Mouse (Mus musculus) kidney, adult 9 months (tissue): Measurements from ENCODE around the gene Fgf6.

Experiments
- DNase-seq: peaks from one replicate; pipeline ENCODE4 v3.0.0; 2022

The Fgf6 gene

DNA sequence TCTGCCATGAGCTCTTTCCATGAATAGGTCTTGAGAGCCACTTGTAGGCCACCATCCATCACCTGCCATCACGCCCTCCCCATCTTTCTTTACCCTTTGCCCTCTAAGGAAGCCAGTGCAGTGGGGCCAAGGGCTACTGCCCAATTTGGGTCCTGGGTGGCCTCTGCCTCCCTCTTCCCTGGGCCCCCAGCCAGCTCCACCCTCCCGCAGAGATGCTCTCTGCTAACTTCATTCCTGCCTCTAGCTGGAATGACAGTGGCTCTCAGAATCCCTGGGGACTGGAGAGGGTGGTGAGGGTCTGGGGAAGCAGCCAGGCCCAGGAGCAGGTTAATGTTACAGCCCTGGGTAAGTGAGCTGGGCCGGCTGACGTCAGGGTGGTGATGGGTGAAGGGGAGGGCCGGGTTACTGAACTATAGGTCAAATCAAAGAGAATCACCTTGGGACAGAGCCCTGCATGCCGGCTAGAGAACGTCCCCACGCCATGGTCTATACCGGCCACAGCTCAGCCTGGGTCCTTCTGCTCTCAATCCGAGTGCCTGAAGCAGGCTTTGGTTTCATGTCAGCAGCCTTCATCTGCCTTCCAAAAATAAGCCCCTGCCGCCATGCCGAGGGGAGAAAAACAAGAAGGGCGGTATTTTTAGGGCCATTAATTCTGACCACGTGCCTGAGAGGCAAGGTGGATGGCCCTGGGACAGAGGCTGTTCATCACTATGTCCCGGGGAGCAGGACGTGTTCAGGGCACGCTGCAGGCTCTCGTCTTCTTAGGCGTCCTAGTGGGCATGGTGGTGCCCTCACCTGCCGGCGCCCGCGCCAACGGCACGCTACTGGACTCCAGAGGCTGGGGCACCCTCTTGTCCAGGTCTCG is at the start of gene Fgf6:
Gene Fgf6, plus strand, starts transcription at position 681 of the 865 bp plus-strand sequence.
- DNase-seq = no peak

DNA sequence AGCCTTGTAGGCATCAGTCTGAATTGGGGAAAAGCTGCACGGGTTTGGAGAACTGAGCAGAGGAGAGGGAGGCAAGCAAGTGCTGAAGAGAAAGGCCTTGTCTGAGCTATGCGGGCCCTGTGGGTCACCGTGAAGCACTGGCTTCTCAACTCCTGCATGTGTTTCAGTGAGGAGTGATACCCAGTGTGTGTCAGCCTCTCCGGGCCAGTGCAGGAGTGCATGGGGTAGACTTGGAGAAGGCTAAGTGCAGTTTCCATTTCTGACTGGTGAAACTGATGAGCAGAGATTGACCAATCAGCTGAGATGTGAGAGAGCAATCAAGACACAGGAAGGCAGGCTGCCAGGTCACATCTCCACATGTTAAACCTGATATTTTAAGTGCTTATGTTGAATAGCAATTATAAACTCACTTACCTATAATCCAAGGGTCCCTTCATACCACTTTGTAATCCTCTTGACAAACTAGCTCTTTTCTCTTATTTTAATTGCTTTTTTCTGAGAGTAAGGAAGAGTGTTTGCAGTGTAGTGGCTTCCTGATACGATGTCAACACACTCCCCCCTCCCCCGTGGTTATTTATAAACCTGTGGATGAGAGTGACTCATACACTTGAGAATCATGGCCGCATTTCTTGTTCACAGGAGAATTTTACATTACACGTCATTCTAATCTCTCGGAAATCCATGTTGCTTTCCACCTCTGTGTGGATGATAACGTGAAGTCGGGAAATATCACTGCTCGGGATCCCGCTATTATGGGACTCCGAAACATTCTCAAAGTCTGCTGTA is 49.0 kb upstream of the Fgf6 start:
- no peak for DNase-seq

- no peak for DNase-seq
Measured at GRCm38 (mm10) chr6:126981539-126982234, 33.7 kb upstream of the Fgf6 start.

- no peak for DNase-seq
Measured at GRCm38 (mm10) chr6:126993676-126994075, 21.7 kb upstream of the Fgf6 start.

- no peak for DNase-seq
Measured at GRCm38 (mm10) chr6:126995494-126995893, 19.9 kb upstream of the Fgf6 start.

- DNase-seq = no peak
Measured at GRCm38 (mm10) chr6:126996399-126996798, 19.0 kb upstream of the Fgf6 start.

- DNase-seq = no peak
Measured at GRCm38 (mm10) chr6:127005646-127006045, 9.7 kb upstream of the Fgf6 start.

GRCm38 (mm10) chr6:127006551-127006950 is 8.8 kb upstream of the Fgf6 start:
- no peak for DNase-seq

DNA sequence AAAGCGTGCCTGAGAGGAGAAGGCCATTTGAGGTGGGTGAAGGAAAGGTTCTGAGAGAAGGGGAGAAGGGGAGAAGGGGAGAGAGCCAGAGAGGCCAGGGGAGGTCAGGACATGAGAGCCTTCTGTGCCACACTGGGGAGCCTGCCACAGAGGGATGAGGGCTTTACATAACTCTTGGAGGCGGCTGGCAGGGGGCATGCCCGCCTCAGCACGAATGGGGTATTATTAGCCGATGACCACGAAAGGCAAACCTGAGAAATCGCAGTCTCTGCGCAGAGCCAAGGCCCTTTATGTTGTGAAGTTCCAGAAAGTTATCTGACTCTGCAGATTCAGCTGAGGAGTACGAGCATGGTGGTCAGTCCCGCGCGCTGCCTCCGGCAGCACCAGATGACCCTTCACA is 5.4 kb upstream of the Fgf6 start:
- DNase-seq = no peak

DNA sequence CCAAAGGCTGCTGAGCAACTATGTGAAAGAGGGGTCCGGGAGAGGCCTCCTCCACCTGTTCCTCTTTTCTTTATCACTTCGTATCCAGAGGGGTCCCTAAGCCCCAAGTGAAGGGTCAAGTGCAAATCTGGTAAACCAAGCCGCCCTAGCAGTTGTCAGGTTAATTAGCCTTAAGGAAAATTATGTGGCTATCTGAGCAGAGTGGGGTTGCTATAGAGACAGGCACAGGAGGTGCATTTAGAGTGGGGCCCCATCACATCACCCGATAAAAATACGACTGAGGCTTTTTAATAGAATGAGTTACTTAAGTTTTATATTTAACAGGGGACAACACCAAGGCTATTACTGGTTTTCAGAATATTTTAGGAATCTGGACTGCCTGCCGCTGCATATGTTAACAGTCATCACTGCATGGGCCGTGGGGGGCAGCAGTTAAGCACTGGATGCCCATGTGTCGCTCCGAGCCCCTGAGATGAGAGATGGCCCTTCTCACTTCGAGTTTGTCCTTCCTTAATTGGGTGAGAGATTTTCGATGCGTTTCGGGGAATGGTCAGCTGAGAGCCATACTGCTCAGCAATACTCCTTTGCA is 3.3 kb upstream of the Fgf6 start:
- DNase-seq = no peak

DNA sequence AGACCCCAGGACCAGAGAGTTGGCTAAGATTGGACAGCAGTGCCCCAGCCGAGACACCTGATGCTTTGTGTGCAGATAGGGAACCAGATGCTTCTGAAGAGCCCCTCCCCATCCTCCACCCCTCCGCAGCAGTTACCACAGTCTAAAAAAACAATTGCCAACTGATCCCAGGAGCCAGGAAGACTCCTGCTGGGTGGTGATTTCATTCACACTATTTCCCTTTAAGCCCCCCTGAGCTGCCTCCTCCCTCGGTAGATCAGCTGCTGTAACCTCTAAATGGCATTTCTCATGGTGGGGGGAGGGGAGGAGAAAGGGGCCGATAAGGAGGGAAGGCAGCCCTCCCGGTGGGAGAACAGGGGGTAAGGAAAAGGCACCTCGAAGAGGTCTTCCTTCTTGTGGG is 3.9 kb downstream of the Fgf6 start:
- no peak for DNase-seq

DNA sequence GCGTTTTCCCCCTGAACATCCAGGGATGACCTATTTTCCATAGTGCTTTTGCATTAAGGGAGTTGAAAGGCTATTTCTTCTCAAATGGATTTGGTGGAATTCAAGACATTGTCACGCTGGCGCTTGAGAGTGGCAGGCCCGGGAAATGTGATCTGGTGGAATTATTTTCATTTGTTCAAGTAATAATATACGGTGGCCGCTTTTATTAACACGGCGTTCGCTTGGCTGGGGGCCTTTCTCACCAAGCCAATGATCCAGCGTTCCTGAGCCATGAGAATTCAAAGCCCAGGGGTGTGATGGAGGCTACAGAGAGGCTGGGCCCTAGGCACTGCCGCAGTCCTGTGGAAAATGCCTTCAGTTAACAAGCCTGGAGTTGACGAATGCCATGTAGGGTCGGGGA is 5.0 kb downstream of the Fgf6 start:
- DNase-seq = no peak

- DNase-seq = no peak
Measured at GRCm38 (mm10) chr6:127024836-127025235, 9.4 kb downstream of the Fgf6 start.

- no peak for DNase-seq
Measured at GRCm38 (mm10) chr6:127034760-127035159, 19.4 kb downstream of the Fgf6 start.

- DNase-seq = no peak
Measured at GRCm38 (mm10) chr6:127044909-127045308, 29.5 kb downstream of the Fgf6 start.

DNA sequence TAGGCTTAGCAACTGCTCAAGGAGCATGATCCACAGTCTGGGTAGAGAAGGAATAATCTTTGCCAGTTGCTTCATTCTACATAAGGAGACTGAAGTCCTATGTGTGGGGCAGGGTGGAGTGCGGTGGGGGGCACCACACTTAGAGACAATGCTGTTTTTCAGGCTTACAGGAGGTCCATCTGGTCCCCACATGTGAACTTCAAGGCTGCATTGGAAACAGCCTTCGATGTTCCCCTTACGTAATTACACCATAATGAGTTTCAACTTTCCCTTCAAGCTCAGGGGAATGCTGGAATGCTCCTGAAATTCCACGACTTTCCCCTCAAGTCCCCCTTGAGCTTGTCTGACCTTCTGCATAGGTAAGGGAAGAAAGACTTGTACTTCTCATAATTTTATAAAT is 35.5 kb downstream of the Fgf6 start:
- DNase-seq = no peak

DNA sequence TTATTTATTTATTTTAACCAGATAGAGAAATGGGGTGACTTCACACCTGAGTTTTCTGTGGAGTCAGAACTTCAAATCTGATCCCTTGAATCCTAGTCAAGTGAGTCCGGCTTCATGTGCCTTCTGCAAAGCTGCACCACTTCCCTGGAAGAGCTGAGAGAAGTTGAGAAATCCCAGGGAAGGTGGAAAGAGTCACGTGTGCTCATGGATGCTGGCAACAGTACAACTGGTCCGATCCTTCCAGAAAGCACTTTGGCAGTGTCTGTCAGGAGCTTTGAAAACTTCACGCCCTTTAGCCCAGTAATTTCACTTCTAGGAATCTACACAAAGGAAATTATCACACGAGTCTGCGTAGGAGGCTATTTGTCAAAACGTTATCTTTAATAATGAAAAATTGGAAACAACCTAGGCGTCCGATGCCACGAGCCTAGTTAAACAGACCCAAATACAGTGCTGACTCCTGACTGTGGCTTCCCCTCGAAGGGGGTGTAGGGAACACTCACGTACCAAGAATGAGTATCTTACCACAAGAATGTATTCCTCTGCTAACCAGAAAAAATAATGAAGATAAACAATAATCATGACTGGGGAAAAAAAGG is 41.7 kb downstream of the Fgf6 start:
- no peak for DNase-seq

GRCm38 (mm10) chr6:127059975-127060374 is 44.6 kb downstream of the Fgf6 start:
- no peak for DNase-seq

DNA sequence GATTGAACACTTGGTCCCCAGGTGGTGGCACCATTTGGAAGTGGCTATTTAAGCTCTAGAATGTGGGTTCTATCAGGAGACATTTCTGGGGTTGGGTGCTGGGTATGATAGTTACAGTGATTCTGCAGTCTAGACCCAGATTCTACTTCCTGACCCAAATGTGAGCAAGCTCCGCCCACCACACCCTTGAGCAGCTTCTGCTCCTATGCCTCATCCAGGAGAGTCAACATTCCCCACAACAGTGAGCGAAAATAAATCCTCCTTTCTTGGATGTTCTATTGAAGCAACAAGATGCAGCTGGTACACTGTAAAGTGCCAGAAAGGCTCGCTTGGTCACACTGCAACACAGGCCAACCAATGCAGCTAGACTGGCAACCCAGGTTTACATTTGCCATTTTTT is 48.5 kb downstream of the Fgf6 start:
- no peak for DNase-seq

DNA sequence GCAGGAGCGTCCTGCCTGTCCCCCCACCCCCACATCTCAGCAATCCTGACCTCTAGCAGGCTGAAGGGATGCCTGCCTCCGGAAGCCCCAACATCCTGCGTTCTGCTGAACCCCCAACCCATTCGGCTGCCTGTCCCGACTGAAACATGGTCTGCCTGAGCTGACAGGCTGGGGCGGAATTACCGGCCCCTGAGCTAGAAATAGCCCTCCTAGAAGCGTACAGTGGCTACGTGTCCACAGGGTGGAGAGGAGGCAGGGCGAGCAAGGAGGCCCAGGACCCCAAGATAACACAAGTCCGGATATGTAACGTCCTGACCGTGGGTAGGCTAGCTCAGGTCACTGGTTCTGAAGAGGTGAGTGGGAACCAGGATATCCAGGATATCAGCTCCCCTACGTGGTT is 49.4 kb downstream of the Fgf6 start:
- DNase-seq = no peak

DNA sequence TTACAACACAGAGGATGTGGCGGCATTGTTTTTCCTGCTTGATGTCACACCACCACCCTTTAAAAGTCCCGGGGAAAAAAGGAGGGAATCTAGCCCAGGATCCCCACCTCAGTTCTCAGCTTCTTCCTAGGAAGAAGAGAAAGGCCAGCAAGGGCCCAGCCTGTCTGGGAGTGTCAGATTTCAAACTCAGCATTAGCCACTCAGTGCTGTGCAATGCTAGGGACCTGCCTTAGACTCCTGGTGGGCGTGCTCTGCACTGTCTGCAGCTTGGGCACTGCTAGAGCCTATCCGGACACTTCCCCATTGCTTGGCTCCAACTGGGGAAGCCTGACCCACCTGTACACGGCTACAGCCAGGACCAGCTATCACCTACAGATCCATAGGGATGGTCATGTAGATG is 57.4 kb downstream of the Fgf6 start, which contains the start of gene Fgf23:
Gene Fgf23, plus strand, starts transcription at position 86 of the 400 bp plus-strand sequence.
- DNase-seq = no peak
